Comparison of ENCODE assay signal across 13 mouse cellular contexts in genomic region chr6:84883720-84884119, GRCm38 (mm10).
"Had no signal": no experiment of that assay in that cellular context is flagged by ENCODE, and none has a peak within 500 bp of the region (broad histone marks: within the 10 kb centered on the region; RNA-seq: fewer than 3 reads in every experiment).

No protein-coding gene starts in this region.

- DNase-seq: kidney, adult 18-20 months; kidney, adult 9 months; kidney, postnatal 14 days; layer of hippocampus, postnatal 36 days; thymus, adult 18-20 months; thymus, postnatal 36 days had no signal

- H3K9ac ChIP-seq: lung, embryonic 15.5 days; midbrain, embryonic 13.5 days had no signal

- H3K4me3 ChIP-seq: layer of hippocampus, adult 2 months; left cerebral cortex, adult 2 months; lung, embryonic 15.5 days; midbrain, embryonic 10.5 days; midbrain, embryonic 13.5 days had no signal

- H3K4me1 ChIP-seq: lung, embryonic 15.5 days; midbrain, embryonic 13.5 days had no signal

- H3K36me3 ChIP-seq: lung, embryonic 15.5 days; midbrain, embryonic 10.5 days; midbrain, embryonic 13.5 days had no signal

- H3K9me3 ChIP-seq: lung, embryonic 15.5 days; megakaryocyte, embryonic 14.5 days; midbrain, embryonic 10.5 days; midbrain, embryonic 13.5 days had no signal

- ATAC-seq: midbrain, embryonic 13.5 days; midbrain, embryonic 16.5 days had no signal

- H3K27ac ChIP-seq: layer of hippocampus, adult 2 months; left cerebral cortex, adult 2 months; lung, embryonic 15.5 days; midbrain, embryonic 10.5 days; midbrain, embryonic 13.5 days had no signal

- H3K4me2 ChIP-seq: lung, embryonic 15.5 days; midbrain, embryonic 13.5 days had no signal

- H3K27me3 ChIP-seq: lung, embryonic 15.5 days; megakaryocyte, embryonic 14.5 days; midbrain, embryonic 13.5 days had no signal
